Mouse (Mus musculus): ENCODE measurements at regions not wholly inside any gene's neighbourhood (a gene's known extent, or its start where the extent isn't known, plus 50 kb on each side); places are given as distances from the start of the nearest gene placed in this dataset.

DNA sequence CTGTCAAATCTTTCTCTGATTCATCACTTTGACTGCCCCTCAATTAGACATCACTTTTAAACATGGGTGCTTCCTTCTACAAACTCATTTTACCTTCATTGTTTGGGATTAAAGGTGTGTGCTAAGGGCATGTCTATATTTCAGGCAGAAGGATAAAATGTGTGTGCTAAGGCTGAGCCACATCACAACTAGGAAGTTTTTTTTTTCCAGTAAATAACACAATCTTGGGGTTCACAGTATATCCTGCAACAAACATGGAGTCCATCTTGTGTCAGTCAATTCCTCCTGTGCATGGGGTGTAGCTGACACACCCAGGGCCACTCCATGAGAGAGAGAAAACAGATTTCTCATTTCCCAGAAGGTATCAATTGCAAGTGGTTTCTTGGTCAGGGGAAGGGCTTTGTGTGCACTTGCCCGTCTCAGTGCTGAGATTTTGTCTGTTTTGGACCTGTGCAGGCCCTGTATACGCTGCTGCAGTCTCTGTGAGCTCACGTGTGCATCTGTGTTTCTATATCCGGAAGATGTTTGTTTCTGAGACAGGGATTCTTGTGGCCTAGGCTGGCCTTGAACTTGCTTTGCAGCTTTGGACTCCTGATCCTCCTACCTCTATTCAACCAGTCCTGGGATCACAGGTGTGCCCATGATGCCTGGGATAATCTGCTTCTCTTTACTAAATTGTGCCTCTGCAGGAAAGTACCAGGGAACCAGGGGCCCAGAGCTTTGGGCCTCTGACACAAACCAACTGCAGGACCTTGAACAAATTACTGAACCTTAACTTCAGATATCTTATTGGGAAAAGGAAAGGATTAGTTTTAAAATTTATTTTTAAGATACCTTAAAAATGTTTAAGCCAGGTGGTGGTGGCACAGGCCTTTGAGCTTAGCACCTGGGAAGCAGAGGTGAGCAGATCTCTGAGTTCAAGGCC is 63.9 kb upstream of the Cpsf6 start:
- no peak for DNase-seq

- DNase-seq: no peak
Measured at GRCm38 (mm10) chr10:117441979-117442803, 62.4 kb upstream of the Cpsf6 start.

- no peak for DNase-seq
Measured at GRCm38 (mm10) chr10:117441121-117441978, 61.5 kb upstream of the Cpsf6 start.

DNA sequence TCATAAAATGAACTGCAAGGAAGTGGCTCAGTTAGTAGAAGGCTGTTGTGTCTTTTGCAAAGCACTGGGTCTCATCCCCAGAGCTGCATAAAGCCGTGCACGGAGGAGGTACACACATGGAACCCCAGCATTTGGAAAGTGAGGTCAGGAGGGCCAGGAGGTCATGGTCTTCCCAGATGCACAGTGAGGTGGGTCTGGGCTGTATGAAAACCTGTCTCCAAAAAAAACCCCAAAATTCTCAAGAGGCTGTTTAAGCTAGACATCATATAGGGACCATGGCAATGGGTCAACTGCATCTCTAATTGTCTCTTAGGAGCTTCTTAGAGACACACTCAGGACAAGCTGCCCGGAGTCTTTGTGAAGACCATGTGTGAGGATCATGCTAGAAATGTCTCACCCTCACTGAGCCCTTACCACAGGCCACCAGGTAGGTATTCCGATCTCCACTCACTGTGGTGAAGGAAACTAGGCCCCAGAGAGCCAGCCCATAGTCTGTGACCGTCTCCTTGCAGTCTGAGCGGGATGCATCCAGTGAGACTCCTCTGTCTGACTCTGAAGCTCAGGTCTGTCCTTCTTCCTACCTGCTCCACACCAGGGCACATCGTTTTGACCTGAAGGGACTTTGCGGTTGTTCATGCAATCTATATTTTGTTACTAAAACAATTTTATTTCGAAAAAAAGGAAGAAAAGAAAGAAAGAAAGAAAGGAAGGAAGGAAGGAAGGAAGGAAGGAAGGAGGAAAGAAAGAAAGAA is 60.6 kb upstream of the Cpsf6 start:
- DNase-seq: no peak

DNA sequence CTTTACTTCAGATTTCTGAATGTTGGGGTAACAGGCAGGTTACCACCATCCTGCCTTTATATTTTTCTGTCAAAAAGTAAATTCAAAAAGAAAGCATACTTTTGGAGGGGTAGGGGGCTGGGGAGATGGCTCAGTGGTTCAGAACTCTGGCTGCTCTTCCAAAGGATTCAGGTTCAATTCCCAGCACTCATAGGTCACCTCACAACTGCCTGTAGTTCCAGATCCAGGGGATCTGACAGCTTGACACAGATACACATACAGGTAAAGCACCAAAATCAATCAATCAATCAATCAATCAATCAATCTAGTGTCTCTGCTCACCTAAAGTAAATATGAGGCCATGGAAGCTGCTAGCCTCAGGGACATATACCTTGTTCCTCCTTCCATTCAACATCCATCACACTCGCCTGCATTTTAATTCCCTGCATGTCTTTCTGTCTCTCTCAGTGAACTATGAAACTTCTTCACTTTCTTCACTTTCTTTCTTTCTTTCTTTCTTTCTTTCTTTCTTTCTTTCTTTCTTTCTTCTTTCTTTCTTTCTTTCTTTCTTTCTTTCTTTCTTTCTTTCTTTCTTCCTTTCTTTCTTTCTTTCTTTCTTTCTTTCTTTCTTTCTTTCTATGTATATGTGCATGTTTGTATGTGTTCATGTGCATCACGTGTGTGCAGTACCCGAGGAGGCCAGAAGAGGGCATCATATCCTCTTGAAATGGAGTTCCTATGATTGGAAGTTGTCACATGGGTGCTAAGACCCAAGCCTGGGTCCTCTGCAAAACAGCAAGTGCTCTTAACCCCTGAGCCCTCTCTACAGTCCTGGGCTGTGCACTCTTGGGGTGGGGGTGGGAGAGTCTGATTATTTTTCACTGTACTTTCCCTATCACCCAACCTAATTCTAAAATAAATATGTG is 59.6 kb upstream of the Cpsf6 start:
- no peak for DNase-seq

DNA sequence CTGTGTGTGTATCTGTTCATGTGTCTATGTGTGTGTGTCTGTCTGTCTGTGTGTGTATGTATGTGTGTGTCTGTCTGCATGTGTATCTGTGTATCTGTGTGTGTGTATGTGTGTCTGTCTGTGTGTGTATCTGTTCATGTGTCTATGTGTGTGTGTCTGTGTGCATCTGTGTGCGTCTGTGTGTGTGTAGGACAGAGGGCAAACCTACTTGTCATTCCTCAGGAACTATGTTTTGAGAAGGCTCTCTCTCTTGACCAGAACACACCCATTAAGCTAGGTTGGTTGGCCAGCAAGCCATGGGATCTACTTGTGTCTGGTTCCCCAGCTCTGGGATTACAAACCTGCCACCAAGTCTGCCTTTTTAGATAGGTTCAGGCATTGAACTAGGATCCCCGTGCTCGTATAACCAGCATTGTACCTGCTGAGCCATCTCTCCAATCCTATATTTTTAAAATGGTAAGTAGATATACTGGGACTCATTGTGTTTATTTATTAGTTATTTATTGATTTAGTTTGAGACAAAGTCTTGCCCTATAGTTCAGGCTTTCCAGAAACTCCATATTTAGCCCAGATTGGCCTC is 58.9 kb upstream of the Cpsf6 start:
- DNase-seq: no peak

GRCm38 (mm10) chr10:117437970-117438369 is 58.2 kb upstream of the Cpsf6 start:
- no peak for DNase-seq

DNA sequence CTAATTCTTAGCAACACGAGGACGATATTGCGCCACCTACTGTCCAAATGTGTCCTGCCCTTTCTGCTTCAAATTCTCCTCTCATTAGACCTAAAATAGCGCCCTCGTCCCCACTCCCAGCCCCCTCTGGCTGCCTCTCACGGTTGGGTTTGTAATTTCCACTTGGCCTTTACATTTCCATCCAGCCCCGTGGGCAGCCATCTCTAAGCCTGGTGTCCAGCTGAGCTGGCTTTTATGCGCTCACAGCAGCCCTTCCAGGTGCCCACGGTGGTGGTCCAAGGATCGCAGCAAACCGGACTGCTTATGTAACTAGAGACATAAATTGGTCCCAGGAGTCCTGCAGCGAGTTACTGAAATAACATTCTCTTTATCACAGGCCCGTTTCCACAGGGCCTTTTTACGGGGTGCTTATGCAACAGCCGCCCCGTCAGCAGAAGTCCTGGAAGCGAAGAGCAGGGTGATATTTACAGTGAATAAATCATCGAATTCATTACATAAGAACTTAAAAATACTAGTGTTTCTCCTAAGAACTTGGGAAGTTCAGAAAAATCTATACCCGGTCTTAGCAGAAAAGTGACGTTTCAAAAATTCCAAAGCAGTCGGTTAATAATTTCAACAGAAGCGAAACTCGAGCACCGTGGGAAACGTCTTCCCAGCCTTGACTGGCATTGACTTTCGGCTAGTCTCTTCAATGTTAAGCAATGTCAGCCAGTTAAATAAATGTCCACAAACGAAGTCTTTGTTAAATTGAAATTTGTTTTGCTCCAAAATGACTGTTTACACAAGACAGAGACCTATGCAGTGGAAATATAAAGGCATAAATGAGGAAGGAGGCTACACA is 57.3 kb upstream of the Cpsf6 start:
- peak; percentile 78 for DNase-seq

GRCm38 (mm10) chr10:117436308-117436874 is 56.6 kb upstream of the Cpsf6 start:
- DNase-seq: no peak

DNA sequence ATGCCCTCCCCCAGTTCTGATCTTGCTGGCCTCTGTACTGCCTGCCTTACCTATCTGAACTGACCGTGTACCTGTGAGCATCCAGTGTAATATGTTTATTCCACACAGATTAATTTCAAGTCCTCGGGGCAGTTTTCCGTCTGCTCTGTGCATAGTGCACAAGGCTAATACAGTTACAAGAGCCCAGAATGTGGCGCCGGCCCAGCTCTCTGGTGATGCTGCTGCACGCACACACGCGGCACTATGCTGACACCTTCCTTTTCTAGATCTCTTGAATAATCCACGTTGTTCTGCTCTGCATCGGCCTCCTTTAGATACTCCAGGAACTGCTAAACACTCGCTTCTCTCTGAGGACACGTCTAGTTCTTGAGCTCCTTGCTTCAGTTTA is 55.9 kb upstream of the Cpsf6 start:
- no peak for DNase-seq

GRCm38 (mm10) chr10:117434871-117435733 is 55.3 kb upstream of the Cpsf6 start:
- DNase-seq: peak; percentile 96

GRCm38 (mm10) chr10:117434293-117434842 is 54.6 kb upstream of the Cpsf6 start:
- no peak for DNase-seq

DNA sequence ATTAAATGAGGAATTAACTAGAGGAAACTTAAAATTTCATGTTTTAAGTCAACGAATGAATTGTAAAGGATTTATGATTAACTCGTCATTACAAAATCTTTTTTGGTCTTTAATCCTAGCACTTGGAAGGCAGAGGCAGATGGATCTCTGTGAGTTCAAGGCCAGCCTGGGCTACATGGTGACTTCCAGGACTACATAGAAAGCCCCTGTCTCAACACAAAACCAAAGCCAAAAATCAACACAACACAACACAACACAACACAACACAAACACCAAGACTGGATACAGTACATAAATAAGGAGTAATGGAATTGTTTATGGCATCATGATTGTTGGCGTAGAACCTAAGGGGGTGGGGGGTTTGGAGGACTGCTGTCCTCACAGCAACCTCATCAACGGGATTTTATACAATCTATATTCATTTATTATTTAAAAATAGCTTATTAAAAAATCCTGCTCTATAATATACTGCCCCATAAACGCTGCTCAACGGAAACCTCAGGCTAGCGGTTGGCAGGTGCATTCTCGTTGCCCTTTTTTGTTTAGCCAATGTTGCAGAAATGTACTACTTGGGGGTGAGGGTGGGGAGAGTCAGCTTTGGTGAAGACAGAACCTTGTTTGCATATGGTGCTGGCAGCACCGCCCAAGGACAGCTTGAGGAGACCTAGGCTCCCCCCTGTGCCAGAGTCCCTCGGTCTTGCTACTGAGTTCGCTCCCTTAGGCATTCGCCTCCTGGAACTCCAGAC is 53.9 kb upstream of the Cpsf6 start:
- no peak for DNase-seq

GRCm38 (mm10) chr10:117432871-117433546 is 53.2 kb upstream of the Cpsf6 start:
- DNase-seq: peak; percentile 48

- peak; percentile 94 for DNase-seq
Measured at GRCm38 (mm10) chr10:117432415-117432814, 52.6 kb upstream of the Cpsf6 start.

- no peak for DNase-seq
Measured at GRCm38 (mm10) chr10:117431850-117432249, 52.0 kb upstream of the Cpsf6 start.

All from thymus, postnatal 4 days (tissue).